Mouse (Mus musculus) duodenum, adult 2 months (tissue): ENCODE results near the gene Fcho1. TPM values are rescaled to one million over a fixed set of nuclear protein-coding genes. Genes with fewer than 3 reads are reported as not detected.

Experiments used
- polyA plus RNA-seq: library from polyadenylated mRNA; depleted of rRNA; stranded (reverse); fragments of >200 nt; gene quantifications from 2 replicates; pipeline ENCODE4 v1.2.3, GENCODE M21; 2012; ENCODE audit warnings: low replicate concordance; rRNA removed

Fcho1 gene
- polyA plus RNA-seq = 19.4 and 23.2 TPM in 2 replicates

DNA sequence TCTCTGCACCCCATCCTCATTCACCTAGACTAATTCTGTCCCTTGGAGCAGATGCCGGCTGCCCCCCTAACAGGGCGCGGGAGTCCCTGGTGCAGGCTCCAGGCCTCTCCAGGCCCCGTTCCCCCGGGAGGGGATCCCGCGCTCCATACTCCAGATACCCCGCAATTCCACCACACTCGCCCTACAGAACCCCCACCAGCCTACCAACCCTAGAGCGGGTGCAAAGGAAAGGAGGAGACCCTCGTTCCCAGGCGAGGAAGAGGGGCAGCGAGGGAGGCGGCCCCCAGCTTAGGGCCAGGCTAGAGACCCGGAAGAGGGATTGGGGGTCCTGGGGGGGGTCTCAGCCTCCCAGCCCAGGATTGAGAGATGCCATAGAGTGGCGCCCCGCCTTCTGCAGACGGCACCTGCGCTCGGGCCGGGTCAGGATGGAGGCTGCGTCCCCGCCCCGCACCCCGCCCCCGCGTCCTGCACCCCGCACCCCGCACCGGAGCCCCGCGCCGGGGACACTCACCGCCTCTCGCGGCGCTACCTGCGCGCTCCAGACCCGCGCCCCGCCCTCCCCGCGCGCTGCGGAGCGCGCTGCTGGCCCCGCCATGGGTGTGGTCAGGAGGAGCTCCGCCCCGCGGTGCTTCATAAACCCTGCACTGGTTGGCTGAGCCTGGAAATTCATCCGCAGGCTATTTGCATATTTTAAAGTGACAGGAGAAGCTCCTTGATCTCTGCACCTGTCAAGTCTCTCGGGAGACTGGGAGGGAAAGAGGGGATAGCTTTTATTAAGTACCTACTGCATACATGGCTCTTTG is at the start of gene Fcho1:
TSS of gene Fcho1 (minus strand) at position 595 of the 803 bp plus-strand sequence.

DNA sequence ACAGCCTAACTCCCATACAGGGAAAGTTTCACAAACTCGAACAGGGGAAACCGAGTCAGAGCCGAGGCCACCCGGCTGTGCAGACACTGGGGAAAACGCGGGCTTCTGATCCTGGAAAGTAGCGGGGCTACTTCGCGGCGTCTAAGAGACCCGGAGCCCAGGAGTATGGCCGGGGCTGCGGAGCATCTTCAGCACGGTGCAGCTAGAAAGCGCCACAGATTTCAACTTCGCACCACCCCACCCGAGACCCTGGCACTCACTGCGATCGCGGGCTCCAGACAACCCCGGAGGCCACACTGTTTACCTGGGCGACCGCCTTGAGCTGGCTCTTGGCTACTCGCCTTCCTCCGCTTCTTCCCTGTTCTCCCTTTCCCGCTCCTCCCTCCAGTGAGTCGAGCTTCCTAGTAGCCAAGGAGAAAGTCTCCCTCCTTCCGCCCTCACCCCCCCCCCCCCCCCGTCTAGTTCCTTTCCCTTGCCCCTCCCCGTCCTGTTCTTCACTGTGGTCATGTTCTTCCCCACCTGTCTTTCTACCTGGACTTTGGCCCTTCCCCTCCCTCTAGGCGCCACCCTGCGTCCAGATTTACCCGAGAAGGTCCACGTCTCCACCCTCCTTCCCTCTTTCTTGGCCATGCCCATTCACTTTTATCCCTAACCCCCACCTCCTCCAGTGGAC is 24.0 kb downstream of the Fcho1 start, which contains the start of gene B3gnt3:
TSS of gene B3gnt3 (minus strand) at position 376 of the 673 bp plus-strand sequence.

DNA sequence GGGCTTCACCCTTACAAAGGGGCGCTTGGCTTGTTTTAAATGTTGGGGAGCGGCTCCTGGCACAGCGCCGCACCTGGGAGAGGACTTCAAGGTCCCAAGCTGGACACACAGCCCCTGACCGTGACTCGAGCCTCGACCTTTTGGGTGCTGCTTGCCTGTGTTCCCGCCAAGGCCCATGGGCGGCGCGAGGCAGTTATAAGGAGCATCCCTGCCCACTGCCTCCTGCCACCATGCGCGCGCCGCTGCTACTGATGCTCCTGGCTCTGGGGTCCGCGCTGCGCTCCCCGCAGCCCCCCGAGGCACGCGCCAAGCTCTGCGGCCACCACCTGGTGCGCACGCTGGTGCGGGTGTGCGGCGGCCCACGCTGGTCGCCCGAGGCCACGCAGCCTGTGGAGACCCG is 36.5 kb downstream of the Fcho1 start, which contains the start of gene Insl3:
TSS of gene Insl3 (plus strand) at position 187 of the 400 bp plus-strand sequence.

DNA sequence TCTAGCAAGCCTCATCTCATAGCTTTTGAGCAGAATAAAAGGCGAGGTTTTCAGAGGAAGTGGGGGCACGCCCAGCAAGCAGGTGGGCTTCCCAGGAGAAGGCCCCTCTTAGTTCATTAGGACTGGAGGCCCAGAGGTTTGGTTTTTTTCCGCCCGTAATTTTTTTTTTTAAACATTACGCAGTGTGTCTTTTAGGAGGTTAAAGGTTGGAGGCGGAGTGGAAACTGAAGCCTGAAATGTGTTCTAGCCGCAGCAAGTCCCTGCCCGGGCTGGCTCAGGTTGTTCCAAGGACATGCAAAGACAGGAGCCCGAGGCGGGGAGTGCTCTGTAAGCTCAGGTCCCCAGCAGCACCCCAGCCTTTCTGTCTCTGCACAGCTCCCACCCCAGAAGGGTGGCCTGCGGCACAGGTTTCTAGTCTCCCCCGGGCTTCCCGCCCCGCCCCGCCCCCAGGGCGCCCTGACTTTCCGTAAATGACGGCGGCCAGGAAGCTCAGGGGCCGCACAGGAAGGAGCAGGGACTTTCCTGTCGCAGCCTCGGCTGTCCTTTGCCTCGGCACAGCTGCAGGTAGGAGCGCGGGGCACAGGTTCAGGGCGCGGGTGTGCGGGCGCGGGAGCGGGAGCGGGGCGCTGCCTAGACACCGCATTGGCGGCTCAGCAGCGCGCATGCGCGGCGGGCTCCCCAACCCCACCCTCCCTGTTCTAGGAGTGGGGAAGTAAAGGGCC is 49.3 kb downstream of the Fcho1 start, which contains the start of gene Jak3:
TSS of gene Jak3 (plus strand) at position 277 of the 722 bp plus-strand sequence.

DNA sequence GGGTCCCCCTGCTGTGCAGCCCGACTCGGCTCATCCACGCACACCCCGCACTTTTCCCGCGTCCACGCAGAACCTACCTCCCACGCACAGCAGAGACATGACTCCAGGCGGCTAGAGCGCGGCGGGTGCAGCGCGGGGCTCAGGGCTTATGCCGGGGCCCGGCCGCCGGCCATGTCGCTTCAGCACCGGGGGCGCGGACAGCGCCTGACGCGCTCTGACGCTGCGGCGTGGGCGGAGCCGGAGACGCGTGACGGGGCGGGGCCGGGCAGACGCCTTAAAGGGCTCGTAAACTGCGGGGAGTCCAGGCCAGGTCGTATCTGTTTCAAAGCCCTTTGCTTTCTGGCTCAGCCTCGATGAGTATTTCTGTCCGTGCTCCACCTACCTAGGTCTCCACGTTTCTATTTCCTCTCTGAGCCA is 54.0 kb downstream of the Fcho1 start, which contains the start of gene Unc13a:
TSS of gene Unc13a (minus strand) at position 209 of the 417 bp plus-strand sequence.

Other genes starting within 250 kb of the Fcho1 start
- gene Ano8, start 239.8 kb downstream of the Fcho1 start, polyA plus RNA-seq = 19.4 and 25.4 TPM in 2 replicates
- 29.5 and 30.2 TPM in 2 replicates for gene Gtpbp3, start 237.6 kb downstream of the Fcho1 start, polyA plus RNA-seq
- 270 and 394 TPM in 2 replicates for gene Plvap, start 214.0 kb downstream of the Fcho1 start, polyA plus RNA-seq
- gene Ccdc194, start 200.0 kb downstream of the Fcho1 start, polyA plus RNA-seq = not detected in 2 replicates
- gene Bst2, start 188.3 kb downstream of the Fcho1 start, polyA plus RNA-seq = 119 and 255 TPM in 2 replicates
- 159 and 312 TPM in 2 replicates for gene Mvb12a, start 182.8 kb downstream of the Fcho1 start, polyA plus RNA-seq
- 0.50 and 1.4 TPM in 2 replicates for gene Tmem221, start 166.8 kb downstream of the Fcho1 start, polyA plus RNA-seq
- not detected in 2 replicates for gene Nxnl1, start 159.1 kb downstream of the Fcho1 start, polyA plus RNA-seq
- gene Slc27a1, start 156.8 kb downstream of the Fcho1 start, polyA plus RNA-seq = 28.3 and 40.4 TPM in 2 replicates
- 210 and 420 TPM in 2 replicates for gene Pgls, start 133.5 kb downstream of the Fcho1 start, polyA plus RNA-seq
- 1.6 and 3.1 TPM in 2 replicates for gene Fam129c, start 128.1 kb downstream of the Fcho1 start, polyA plus RNA-seq
- 59.6 and 62.5 TPM in 2 replicates for gene Colgalt1, start 114.7 kb downstream of the Fcho1 start, polyA plus RNA-seq
- 0.39 and 1.9 TPM in 2 replicates for gene Unc13a, start 54.0 kb downstream of the Fcho1 start, polyA plus RNA-seq
- 14.8 and 17.5 TPM in 2 replicates for gene Jak3, start 49.4 kb downstream of the Fcho1 start, polyA plus RNA-seq
- 24.2 and 26.5 TPM in 2 replicates for gene Insl3, start 36.5 kb downstream of the Fcho1 start, polyA plus RNA-seq
- 227 and 269 TPM in 2 replicates for gene B3gnt3, start 23.9 kb downstream of the Fcho1 start, polyA plus RNA-seq
- 0.02 and 0.04 TPM in 2 replicates for gene Zfp709, start 156.3 kb upstream of the Fcho1 start, polyA plus RNA-seq
- gene Zfp882, start 182.9 kb upstream of the Fcho1 start, polyA plus RNA-seq = not detected in 2 replicates
- gene Zfp617, start 182.9 kb upstream of the Fcho1 start, polyA plus RNA-seq = 0.27 and 0.54 TPM in 2 replicates
- gene Zfp961, start 225.3 kb upstream of the Fcho1 start, polyA plus RNA-seq = 1.2 and 1.4 TPM in 2 replicates